Comparison of ENCODE assay signal across 10 mouse cellular contexts in the genomic region with DNA sequence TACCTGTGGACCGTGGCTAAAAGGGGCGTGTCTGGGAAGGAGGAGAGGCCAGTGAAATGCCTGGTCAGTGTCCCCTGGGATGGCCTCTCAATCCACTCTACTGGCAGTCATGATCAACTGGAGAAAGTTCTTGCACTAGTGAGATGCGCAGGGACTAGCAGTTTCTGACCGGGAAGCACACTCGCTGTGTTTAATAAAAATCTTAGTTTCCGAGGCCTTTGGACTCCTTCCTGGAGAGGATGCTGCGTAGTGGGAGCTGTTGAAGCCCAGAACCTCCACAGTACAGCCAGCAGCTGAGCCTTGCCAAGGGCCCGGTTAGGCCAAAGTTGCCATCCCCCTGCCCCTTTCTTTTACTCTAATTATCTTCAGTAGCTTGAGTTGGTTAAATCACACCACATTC.
DNase-seq lines count a peak whose midpoint lies in the region; ATAC-seq lines count a peak whose summit lies in the region.
"Had no signal": no experiment of that assay in that cellular context is flagged by ENCODE, and none has a peak within 500 bp of the region (broad histone marks: within the 10 kb centered on the region; RNA-seq: fewer than 3 reads in every experiment).

No protein-coding gene starts in this region.

- H3K36me3 ChIP-seq in hindbrain, embryonic 10.5 days, result no peaks in the 10 kb centered on the region
- no peaks in the 10 kb centered on the region for H3K36me3 ChIP-seq in hindbrain, embryonic 14.5 days (replicated peaks; ENCODE audit: control insufficient read depth, insufficient read depth)
- no peaks in the 10 kb centered on the region for H3K36me3 ChIP-seq in lung, embryonic 15.5 days
- no peaks in the 10 kb centered on the region for H3K36me3 ChIP-seq in heart, embryonic 11.5 days (ENCODE audit: control insufficient read depth, insufficient read depth, low read length)
- H3K36me3 ChIP-seq in neural tube, embryonic 15.5 days, result no peaks in the 10 kb centered on the region
- H3K36me3 ChIP-seq: kidney, embryonic 15.5 days had no signal

- no peaks in the 10 kb centered on the region for H3K9me3 ChIP-seq in hindbrain, embryonic 10.5 days
- H3K9me3 ChIP-seq in hindbrain, embryonic 14.5 days (ENCODE audit: control insufficient read depth, low read length), result no peaks in the 10 kb centered on the region
- no peaks in the 10 kb centered on the region for H3K9me3 ChIP-seq in lung, embryonic 15.5 days
- no peaks in the 10 kb centered on the region for H3K9me3 ChIP-seq in heart, embryonic 11.5 days (replicated peaks; ENCODE audit: control insufficient read depth, low read length)
- no peaks in the 10 kb centered on the region for H3K9me3 ChIP-seq in neural tube, embryonic 15.5 days (replicated peaks)
- H3K9me3 ChIP-seq: kidney, embryonic 15.5 days had no signal

- no peaks in the 10 kb centered on the region for H3K27me3 ChIP-seq in hindbrain, embryonic 10.5 days (ENCODE audit: insufficient read depth, poor library complexity, severe bottlenecking)
- no peaks in the 10 kb centered on the region for H3K27me3 ChIP-seq in hindbrain, embryonic 14.5 days (ENCODE audit: control insufficient read depth, insufficient read depth, low read length)
- no peaks in the 10 kb centered on the region for H3K27me3 ChIP-seq in lung, embryonic 15.5 days
- H3K27me3 ChIP-seq in heart, embryonic 11.5 days (ENCODE audit: control insufficient read depth, insufficient read depth, low read length), result no peaks in the 10 kb centered on the region
- no peaks in the 10 kb centered on the region for H3K27me3 ChIP-seq in neural tube, embryonic 15.5 days (replicated peaks)
- H3K27me3 ChIP-seq: kidney, embryonic 15.5 days had no signal

- H3K4me2 ChIP-seq in hindbrain, embryonic 14.5 days (replicated peaks), result no peak overlapping the region
- H3K4me2 ChIP-seq in lung, embryonic 15.5 days, result no peak overlapping the region
- no peak overlapping the region for H3K4me2 ChIP-seq in heart, embryonic 11.5 days
- no peak overlapping the region for H3K4me2 ChIP-seq in neural tube, embryonic 15.5 days
- H3K4me2 ChIP-seq: kidney, embryonic 15.5 days had no signal

- DNase-seq in hindbrain, embryonic 10.5 days (ENCODE audit: low spot score), result no peak
- DNase-seq in hindbrain, embryonic 14.5 days (ENCODE audit: low spot score), result no peak
- no peak for DNase-seq in lung, postnatal 14 days
- DNase-seq in cerebellum, postnatal 36 days, result no peak
- DNase-seq: thymus, adult 18-20 months had no signal

- no peak for ATAC-seq in hindbrain, embryonic 14.5 days (ENCODE audit: low FRiP score)
- no peak for ATAC-seq in lung, embryonic 15.5 days (ENCODE audit: borderline replicate concordance, extremely low read depth, low FRiP score, low TSS enrichment)
- no peak for ATAC-seq in heart, embryonic 11.5 days (replicated peaks; ENCODE audit: insufficient number of reproducible peaks, low FRiP score, low TSS enrichment)
- ATAC-seq in neural tube, embryonic 15.5 days (ENCODE audit: low FRiP score), result no peak

- peak overlapping the region; percentile 69 for H3K27ac ChIP-seq in hindbrain, embryonic 10.5 days
- no peak overlapping the region for H3K27ac ChIP-seq in hindbrain, embryonic 14.5 days
- peak overlapping the region; percentile 83 for H3K27ac ChIP-seq in lung, embryonic 15.5 days
- peak overlapping the region; percentile 57 for H3K27ac ChIP-seq in heart, embryonic 11.5 days (ENCODE audit: low read depth, low read length)
- peak overlapping the region; percentile 37; the same call in 1 of the 2 replicates for H3K27ac ChIP-seq in neural tube, embryonic 15.5 days (replicated peaks)

- H3K9ac ChIP-seq in hindbrain, embryonic 14.5 days, result no peak overlapping the region
- H3K9ac ChIP-seq in lung, embryonic 15.5 days, result no peak overlapping the region
- no peak overlapping the region for H3K9ac ChIP-seq in heart, embryonic 11.5 days (ENCODE audit: low read depth, low read length)
- H3K9ac ChIP-seq in neural tube, embryonic 15.5 days (replicated peaks), result no peak overlapping the region
- H3K9ac ChIP-seq: kidney, embryonic 15.5 days had no signal

- H3K4me3 ChIP-seq in hindbrain, embryonic 10.5 days, result no peak overlapping the region
- H3K4me3 ChIP-seq in hindbrain, embryonic 14.5 days (replicated peaks; ENCODE audit: low read length), result no peak overlapping the region
- no peak overlapping the region for H3K4me3 ChIP-seq in lung, embryonic 15.5 days
- no peak overlapping the region for H3K4me3 ChIP-seq in heart, embryonic 11.5 days (ENCODE audit: low read depth, low read length)
- H3K4me3 ChIP-seq in neural tube, embryonic 15.5 days (replicated peaks), result no peak overlapping the region
- H3K4me3 ChIP-seq: kidney, embryonic 15.5 days; left cerebral cortex, adult 2 months had no signal

- H3K4me1 ChIP-seq in hindbrain, embryonic 10.5 days (replicated peaks), result peaks cover 36% of the 10 kb centered on the region
- peaks cover 30% of the 10 kb centered on the region for H3K4me1 ChIP-seq in hindbrain, embryonic 14.5 days (replicated peaks; ENCODE audit: control insufficient read depth, insufficient read depth, low read length)
- H3K4me1 ChIP-seq in lung, embryonic 15.5 days, result peaks cover 68% of the 10 kb centered on the region
- peaks cover 38% of the 10 kb centered on the region for H3K4me1 ChIP-seq in heart, embryonic 11.5 days (ENCODE audit: control insufficient read depth, insufficient read depth, low read length)
- H3K4me1 ChIP-seq in neural tube, embryonic 15.5 days, result peaks cover 48% of the 10 kb centered on the region

- WGBS in hindbrain, embryonic 10.5 days, result 87% methylated on average over 8 of the region's 8 CpGs
- WGBS in hindbrain, embryonic 14.5 days, result 78% methylated on average over 8 of the region's 8 CpGs
- WGBS in lung, embryonic 15.5 days, result 53% methylated on average over 8 of the region's 8 CpGs
- WGBS in heart, embryonic 11.5 days (ENCODE audit: insufficient replicate concordance), result 76% methylated on average over 8 of the region's 8 CpGs
- WGBS in neural tube, embryonic 15.5 days, result 73% methylated on average over 8 of the region's 8 CpGs
